ENCODE assay signal across 8 mouse cellular contexts in genomic region chr6:35988891-35989290, GRCm38 (mm10).
DNase-seq lines count a peak whose midpoint lies in the region; ATAC-seq lines count a peak whose summit lies in the region.

No protein-coding gene starts in this region.

- no peak overlapping the region for H3K9ac ChIP-seq in heart, embryonic 13.5 days

- H3K36me3 ChIP-seq in heart, embryonic 13.5 days = no peaks in the 10 kb centered on the region

- no peaks in the 10 kb centered on the region for H3K27me3 ChIP-seq in heart, embryonic 13.5 days (replicated peaks)

- no peak overlapping the region for H3K4me3 ChIP-seq in heart, embryonic 13.5 days

- H3K27ac ChIP-seq in heart, embryonic 13.5 days (replicated peaks) = peak overlapping the region; percentile 77

- peak; percentile 8 for DNase-seq in adipocyte (ENCODE audit: low spot score)
- DNase-seq in cerebellum, adult 11-12 months = peak; percentile 81
- DNase-seq in left cerebral cortex, adult 9 months (ENCODE audit: low spot score in 2 of 2) = peak; percentile 52 to 63
- DNase-seq in kidney, postnatal 14 days = no peak
- no peak for DNase-seq in adrenal gland, postnatal 10 days
- DNase-seq in testis, postnatal 14 days (ENCODE audit: low spot score) = no peak

- H3K4me1 ChIP-seq in heart, embryonic 13.5 days = peaks cover 16% of the 10 kb centered on the region

- ATAC-seq in heart, embryonic 13.5 days (ENCODE audit: extremely low read depth, insufficient number of reproducible peaks, low FRiP score, low TSS enrichment) = no peak; the same call in 1 of the 2 replicates
- ATAC-seq in erythroid progenitor cell, adult 5-6 weeks (replicated peaks; ENCODE audit: low FRiP score, poor library complexity, severe bottlenecking) = no peak

- H3K4me2 ChIP-seq in heart, embryonic 13.5 days = no peak overlapping the region

- H3K9me3 ChIP-seq in heart, embryonic 13.5 days = no peaks in the 10 kb centered on the region

- WGBS in heart, embryonic 13.5 days = 30% methylated on average over 3 of the region's 3 CpGs

Comparison
In these comparisons a context has a peak if more than half of its experiments do, and no peak if none do; other contexts are left out.
1. DNase-seq: peak in adipocyte (single experiment), cerebellum, adult 11-12 months (single experiment) and left cerebral cortex, adult 9 months (2 of 2); none in kidney, postnatal 14 days (single experiment), adrenal gland, postnatal 10 days (single experiment) and testis, postnatal 14 days (single experiment).